Mouse (Mus musculus) right cerebral cortex, adult 2 months (tissue): ENCODE measurements at regions not wholly inside any gene's neighbourhood (a gene's known extent, or its start where the extent isn't known, plus 50 kb on each side); places are given as distances from the start of the nearest gene placed in this dataset.
A peak's percentile ranks its signal among the peaks of the same experiment; 100 is the strongest.
"Not testable (repeated sequence)": the region's sequence is repeated elsewhere in the genome, so short reads cannot be mapped to it uniquely, and the experiment has no call there.

Source experiments
- DNase-seq, 2 experiments: peaks; one replicate each; pipeline ENCODE4 v3.0.0; 2021 to 2022; ENCODE audit warnings: low spot score in 2 of 2

GRCm38 (mm10) chr5:10550115-10550514, 303.8 kb upstream of the Gm5152 start:
- not testable (repeated sequence) for DNase-seq

GRCm38 (mm10) chr5:10562321-10562720, 316.0 kb upstream of the Gm5152 start:
- peak; percentile 64 to 69 for DNase-seq

- no peak for DNase-seq
Observed at GRCm38 (mm10) chr5:10592392-10592791, 346.1 kb upstream of the Gm5152 start.

DNA sequence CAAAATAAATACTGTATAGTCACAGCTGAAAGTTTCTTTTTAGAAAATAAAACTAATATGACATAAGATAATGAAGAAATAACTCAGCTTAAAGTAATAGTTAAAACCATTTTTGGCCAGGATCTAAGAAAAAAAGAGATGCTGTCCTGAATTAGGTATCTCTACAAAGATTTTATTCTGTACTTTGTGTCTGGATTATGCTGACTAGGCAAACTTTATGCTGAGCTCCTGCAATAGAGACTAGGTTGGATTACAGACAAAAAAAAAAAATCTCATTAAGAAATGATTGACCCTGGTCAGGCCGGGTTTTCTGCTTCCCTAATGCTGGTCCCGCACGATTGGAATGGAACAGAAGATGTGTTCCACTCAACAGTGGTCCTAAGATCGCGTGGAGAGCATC, 346.8 kb upstream of the Gm8871 start:
- no peak for DNase-seq

- peak; percentile 27 to 56 for DNase-seq
Observed at GRCm38 (mm10) chr5:10633176-10633575, 314.4 kb upstream of the Gm8871 start.

GRCm38 (mm10) chr5:10648075-10648474, 299.5 kb upstream of the Gm8871 start:
- DNase-seq = no peak

GRCm38 (mm10) chr5:10663301-10663700, 284.3 kb upstream of the Gm8871 start:
- DNase-seq = no peak

DNA sequence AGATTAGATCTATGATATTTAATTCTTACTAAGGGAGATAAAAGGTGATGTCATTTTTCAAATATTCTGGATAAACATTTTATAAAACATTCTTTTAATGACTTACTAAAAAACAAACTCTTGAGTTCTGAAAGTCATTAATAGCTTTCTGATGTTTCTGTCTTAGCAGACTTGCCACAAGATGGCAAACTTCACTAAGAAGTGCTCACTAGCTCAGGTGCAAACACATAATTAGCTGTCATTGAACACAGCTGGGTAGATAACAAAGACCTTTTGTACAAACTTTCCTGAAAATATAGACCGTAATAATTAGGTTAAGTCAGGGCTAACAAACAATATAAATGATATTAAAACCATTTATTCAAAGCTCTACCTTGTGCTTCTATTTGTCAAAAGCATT, 273.4 kb upstream of the Gm8871 start:
- DNase-seq = peak in 1 of 2 experiments; percentile 9

- DNase-seq = no peak
Observed at GRCm38 (mm10) chr5:10685519-10685918, 262.1 kb upstream of the Gm8871 start.

- no peak for DNase-seq
Observed at GRCm38 (mm10) chr5:10727056-10727455, 220.5 kb upstream of the Gm8871 start.

GRCm38 (mm10) chr5:10749546-10749945, 198.1 kb upstream of the Gm8871 start:
- no peak for DNase-seq

DNA sequence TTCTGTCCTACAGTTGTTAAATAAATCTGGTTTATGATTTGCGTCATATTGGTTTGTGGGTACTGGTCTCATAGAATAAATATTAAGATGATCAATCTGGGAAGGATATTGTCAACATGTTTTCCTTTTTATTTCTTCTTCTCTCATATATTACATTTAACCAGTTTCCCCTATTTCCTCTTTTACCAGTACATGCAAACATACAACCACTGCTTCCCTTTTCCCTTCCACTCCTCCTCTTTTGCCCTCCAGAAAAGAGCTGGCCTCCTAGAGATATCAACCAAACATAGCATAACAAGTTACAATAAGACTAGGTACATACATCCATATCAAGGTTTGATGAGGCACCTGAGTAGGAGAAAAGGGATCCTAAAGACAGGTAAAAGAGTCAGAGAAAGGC, 180.1 kb upstream of the Gm8871 start:
- DNase-seq = no peak
